Mouse (Mus musculus): ENCODE data around the gene Krtap4-13.
"Not testable (repeated sequence)": the region's sequence is repeated elsewhere in the genome, so short reads cannot be mapped to it uniquely, and the experiment has no call there.

The Krtap4-13 gene

DNA sequence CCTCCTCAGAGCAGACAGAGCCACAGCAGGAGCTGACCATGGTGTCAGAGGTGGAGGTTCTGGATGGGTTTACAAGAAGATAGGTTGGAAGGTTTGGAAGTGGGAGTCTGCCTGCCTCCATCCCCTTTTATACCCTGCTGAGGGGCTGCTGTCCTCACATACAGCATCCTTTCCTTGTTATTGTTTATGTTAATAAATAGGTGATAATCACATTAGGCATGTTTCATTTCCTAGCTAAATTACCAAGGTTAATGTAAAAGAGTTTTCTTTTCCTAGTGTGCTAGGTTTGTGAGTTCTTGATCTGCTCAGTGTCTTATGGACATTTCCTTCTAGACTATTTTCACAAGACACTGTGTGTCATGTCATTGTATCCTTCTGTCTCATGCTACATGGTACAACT lies at the start of gene Krtap4-13:
Gene Krtap4-13 (minus strand): TSS at position 101 of the 400 bp plus-strand sequence.
- not testable (repeated sequence) for DNase-seq

DNA sequence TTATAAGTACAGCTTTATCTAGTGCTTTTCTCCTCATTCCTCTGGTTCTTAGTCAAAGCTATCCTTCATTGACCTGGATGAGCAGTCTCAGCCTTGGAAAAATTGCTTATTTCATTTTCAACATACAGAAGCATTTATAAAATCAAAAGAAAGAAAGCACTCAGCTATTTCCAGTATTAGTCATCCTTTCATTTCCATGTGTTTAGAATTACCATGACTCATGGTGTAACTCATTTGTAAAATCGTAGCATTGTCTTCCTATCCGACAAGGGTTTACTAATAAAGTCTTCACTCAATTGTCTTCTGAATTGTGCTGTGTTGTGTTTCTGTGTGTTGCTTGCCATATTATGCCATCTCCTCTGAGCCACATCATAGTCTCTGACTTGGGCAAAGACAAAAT lies 49.1 kb upstream of the Krtap4-13 start:
- DNase-seq, result no peak

DNA sequence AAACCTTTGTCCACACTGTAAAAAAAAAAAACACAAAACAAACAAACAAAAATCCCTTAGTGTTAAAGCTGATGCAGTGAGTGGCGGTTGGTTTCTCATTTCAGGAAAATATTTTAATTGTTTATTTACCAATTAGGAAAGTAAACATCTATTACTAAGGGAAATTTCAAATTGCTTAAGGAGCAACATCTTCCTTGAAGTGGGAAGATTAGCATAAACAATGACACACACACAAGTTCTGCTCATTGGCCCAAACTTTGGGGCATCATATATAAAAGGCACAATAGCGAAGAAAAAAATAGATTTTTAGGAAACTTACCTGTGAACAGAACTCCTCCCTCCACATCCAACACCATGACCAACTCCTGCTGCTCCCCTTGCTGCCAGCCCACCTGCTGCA lies 47.9 kb upstream of the Krtap4-13 start, which contains the start of gene Gm11568:
Gene Gm11568 (plus strand): TSS at position 301 of the 400 bp plus-strand sequence.
- DNase-seq, result no peak

DNA sequence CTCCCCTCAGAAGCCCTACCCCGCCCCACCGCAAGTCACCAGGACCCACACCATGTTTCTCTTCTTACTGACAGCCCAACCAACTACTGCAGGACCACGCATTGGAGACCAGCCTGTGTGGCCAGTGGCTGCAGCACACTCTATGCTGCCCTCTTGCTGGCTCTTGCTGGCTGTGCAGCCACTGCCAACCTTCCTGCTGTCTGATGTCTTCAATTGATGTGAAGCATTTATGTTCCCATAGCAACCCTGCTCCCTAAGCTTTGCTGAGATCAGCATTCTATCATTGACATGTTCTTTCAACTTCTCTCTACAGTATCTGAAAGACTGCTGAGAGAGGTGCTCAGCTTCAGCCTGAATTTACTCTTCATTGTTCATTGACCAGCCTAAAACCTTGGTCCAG lies 44.4 kb upstream of the Krtap4-13 start:
- no peak for DNase-seq

DNA sequence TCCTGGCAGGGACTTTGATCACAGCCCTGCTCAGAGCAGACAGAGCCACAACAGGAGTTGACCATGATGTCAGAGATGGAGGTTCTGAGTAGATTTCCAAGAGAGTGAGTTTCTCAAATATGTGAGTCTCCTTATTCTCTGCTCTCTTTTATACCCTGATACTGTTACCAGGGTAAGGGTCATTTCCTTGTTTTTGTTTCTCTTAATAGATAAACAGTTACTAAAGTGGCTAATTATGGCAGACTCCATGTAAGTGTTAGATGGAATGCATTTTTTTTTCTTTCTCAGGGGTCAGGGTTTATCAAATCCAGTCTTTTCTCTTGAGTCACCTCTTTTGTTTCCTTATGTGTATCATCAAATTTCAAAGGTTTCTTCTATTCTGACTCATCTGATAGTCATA lies 41.8 kb upstream of the Krtap4-13 start, which contains the start of gene Krtap4-16:
Gene Krtap4-16 (minus strand): TSS at position 101 of the 400 bp plus-strand sequence.
- no peak for DNase-seq

DNA sequence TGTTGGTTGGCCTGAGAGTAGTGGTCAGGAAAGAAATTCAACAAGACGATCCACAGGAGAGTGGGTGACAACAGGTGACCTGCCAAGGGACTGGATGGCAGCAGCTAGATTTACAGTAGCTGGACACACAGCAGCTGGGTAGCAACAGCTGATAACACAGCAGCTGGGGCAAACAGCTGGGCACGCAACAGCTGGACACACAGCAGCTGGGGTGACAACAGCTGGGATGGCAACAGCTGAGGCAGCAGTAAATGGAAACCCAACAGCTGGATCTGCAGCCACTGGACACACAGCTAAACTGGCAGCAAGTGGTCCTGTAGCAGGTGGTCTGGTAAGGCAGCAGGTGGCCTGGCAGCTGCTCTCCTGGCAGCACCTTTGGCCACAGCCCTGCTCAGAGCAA lies 37.1 kb upstream of the Krtap4-13 start:
- no peak for DNase-seq

DNA sequence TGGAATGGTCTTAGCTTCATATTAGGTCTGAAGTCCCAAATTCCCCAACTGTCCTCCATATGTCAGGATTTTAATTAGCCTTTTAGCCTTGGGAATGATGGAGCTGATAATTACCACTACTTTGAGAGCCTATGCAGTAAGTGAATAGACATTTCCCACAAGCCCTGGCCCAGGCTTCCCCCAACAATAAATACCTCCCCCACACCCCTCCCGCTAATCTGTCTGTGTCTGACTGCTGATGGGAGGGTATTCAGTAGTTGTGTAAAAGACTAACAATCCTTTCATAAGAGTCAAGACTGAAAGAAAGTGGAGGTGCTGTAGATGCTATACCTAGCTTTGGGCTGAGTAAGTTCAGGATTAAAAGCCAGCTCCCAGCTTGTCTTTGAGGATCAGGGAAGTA lies 32.5 kb upstream of the Krtap4-13 start:
- no peak for DNase-seq

DNA sequence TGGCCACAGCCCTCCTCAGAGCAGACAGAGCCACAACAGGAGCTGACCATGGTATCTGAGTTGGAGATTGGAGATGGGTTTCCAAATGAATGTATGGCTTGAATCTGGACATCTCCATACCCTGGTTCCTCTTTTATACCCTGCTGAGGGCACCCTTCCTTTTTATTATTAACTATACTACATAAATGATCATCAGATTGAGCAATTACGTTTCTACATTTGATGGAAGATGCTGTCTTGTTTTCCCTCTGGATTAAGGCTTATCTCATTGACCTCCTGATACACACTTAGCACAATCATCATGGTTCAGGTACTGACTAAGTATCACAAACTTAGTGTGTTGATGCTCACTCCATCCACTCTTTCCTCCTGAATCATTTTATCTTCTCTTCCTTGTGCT lies 28.3 kb upstream of the Krtap4-13 start, which contains the start of gene 2300003K06Rik:
Gene 2300003K06Rik (minus strand): TSS at position 101 of the 400 bp plus-strand sequence.
- no peak for DNase-seq

DNA sequence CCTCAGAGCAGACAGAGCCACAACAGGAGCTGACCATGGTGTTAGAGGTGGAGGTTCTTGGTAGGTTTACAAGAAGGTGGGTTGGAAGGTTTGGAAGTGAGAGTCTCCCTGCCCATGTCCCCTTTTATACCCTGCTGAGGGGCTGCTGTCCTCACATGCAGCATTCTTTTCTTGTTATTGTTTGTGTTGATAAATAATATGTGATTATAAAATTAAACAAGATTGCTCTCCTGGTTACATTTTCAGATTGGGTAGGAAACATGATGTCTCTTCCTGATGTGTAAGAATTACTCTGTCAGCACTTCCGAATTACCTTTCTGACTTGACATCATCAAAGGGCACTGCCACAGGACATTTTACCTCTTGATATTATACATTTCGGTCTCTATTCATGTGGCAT lies 5.9 kb upstream of the Krtap4-13 start, which contains the start of gene Gm11564:
Gene Gm11564 (minus strand): TSS at position 101 of the 400 bp plus-strand sequence.
- not testable (repeated sequence) for DNase-seq

DNA sequence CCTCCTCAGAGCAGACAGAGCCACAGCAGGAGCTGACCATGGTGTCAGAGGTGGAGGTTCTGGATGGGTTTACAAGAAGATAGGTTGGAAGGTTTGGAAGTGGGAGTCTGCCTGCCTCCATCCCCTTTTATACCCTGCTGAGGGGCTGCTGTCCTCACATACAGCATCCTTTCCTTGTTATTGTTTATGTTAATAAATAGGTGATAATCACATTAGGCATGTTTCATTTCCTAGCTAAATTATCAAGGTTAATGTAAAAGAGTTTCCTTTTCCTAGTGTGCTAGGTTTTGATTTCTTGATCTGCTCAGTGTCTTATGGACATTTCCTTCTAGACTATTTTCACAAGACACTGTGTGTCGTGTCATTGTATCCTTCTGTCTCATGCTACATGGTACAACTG lies 5.3 kb downstream of the Krtap4-13 start, which contains the start of gene Gm11554:
Gene Gm11554 (minus strand): TSS at position 101 of the 400 bp plus-strand sequence.
- not testable (repeated sequence) for DNase-seq

DNA sequence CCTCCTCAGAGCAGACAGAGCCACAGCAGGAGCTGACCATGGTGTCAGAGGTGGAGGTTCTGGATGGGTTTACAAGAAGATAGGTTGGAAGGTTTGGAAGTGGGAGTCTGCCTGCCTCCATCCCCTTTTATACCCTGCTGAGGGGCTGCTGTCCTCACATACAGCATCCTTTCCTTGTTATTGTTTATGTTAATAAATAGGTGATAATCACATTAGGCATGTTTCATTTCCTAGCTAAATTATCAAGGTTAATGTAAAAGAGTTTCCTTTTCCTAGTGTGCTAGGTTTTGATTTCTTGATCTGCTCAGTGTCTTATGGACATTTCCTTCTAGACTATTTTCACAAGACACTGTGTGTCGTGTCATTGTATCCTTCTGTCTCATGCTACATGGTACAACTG lies 10.9 kb downstream of the Krtap4-13 start, which contains the start of gene Gm11569:
Gene Gm11569 (minus strand): TSS at position 101 of the 400 bp plus-strand sequence.
- not testable (repeated sequence) for DNase-seq

DNA sequence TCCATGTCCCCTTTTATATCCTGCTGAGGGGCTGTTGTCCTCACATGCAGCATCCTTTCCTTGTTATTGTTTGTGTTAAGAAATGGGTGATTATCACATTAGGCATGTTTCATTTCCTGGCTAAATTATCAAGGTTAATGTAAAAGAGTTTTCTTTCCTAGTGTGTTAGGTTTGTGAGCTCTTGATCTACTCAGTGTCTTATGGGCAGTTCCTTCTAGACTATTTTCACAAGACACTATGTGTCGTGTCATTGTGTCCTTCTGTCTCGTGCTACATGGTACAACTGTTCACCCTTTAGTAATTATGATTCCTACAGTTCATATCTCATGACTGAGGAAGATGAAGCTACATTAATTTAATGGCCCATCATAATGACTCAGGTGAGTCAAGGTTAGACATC lies 16.3 kb downstream of the Krtap4-13 start, which contains the start of gene Gm11596:
Gene Gm11596 (minus strand): TSS at position 101 of the 400 bp plus-strand sequence.
- DNase-seq, result no peak

DNA sequence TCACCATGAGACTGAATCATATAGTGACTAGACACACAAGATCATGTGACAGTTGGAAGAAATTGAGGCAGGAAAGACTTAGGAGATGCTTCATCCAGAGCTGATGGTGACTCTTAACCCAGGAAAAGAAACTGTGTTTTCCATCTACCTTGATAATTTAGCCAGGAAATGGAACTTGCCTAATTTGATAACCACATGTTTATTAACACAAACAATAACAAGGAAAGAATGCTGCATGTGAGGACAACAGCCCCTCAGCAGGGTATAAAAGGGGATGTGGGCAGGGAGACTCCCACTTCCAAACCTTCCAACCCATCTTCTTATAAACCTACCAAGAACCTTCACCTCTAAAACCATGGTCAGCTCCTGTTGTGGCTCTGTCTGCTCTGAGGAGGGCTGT lies 24.8 kb downstream of the Krtap4-13 start, which contains the start of gene Krtap4-9:
Gene Krtap4-9 (plus strand): TSS at position 301 of the 400 bp plus-strand sequence.
- not testable (repeated sequence) for DNase-seq

DNA sequence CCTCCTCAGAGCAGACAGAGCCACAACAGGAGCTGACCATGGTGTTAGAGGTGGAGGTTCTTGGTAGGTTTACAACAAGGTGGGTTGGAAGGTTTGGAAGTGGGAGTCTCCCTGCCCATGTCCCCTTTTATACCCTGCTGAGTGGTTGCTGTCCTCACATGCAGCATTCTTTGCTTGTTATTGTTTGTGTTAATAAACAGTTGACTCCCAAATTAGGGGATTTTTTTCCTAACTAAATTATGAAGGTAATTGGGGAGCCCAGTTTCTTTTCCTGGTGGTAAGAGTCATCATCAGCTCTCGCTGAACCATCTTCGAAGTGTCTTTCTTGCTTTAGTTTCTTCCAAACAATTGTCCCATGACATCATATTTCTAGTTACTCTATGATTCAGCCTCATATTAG lies 29.1 kb downstream of the Krtap4-13 start, which contains the start of gene Krtap4-8:
Gene Krtap4-8 (minus strand): TSS at position 101 of the 400 bp plus-strand sequence.
- no peak for DNase-seq

DNA sequence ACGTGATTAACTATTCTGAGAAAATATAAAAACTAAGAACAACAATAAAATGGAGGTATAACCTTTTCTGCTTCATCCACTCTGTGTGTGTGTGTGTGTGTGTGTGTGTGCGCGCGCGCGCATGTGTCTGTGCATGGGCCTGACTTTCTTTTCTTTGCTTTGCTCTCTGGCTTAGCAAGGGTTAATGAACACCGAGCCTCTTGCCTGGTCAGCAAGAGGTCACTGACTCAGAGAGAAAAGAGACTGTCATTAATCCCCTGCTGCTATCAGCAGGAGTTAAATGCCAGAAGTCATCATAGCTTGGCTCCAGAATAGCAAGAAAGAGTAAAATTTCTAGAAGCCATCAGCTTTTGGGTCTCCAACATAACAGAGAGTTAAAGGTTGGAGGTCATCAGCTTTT lies 31.3 kb downstream of the Krtap4-13 start:
- peak; percentile 5 for DNase-seq

DNA sequence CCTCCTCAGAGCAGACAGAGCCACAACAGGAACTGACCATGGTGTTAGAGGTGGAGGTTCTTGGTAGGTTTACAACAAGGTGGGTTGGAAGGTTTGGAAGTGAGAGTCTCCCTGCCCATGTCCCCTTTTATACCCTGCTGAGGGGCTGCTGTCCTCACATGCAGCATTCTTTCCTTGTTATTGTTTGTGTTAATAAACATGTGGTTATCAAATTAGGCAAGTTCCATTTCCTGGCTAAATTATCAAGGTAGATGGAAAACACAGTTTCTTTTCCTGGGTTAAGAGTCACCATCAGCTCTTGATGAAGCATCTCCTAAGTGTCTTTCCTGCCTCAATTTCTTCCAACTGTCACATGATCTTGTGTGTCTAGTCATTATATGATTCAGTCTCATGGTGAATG lies 36.9 kb downstream of the Krtap4-13 start, which contains the start of gene Gm11595:
Gene Gm11595 (minus strand): TSS at position 101 of the 400 bp plus-strand sequence.
- not testable (repeated sequence) for DNase-seq

DNA sequence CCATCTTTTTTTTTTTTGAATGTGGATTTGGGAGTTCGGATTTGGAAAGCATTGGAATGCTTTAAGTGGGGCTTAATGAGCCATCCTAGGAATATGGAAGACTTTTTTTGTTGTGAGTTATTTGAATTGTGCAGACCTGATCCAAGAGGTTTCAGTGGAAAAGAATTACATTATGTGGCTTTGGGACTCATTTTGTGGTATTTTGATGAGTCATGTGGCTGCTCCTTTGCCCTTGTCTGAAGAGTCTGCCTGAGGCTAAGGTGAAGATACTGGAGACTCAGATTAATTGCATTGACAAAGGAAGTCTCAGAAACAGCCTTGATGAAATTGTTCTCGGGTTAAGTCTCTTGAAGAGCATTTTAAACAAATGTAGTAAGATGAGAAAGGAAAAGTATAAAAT lies 41.3 kb downstream of the Krtap4-13 start:
- DNase-seq, result no peak

Data from kidney, adult 11 months (tissue).